Mouse (Mus musculus) kidney, postnatal 25 days (tissue): ENCODE measurements around the gene Elmod2.

Experiments used
- DNase-seq, 2 experiments: peaks; one replicate each; pipeline ENCODE4 v3.0.0; 2021; ENCODE audit warnings: mixed read lengths in 2 of 2

Elmod2 gene

GRCm38 (mm10) chr8:83274470-83274869 is 57.8 kb downstream of the Elmod2 start:
- no peak for DNase-seq

DNA sequence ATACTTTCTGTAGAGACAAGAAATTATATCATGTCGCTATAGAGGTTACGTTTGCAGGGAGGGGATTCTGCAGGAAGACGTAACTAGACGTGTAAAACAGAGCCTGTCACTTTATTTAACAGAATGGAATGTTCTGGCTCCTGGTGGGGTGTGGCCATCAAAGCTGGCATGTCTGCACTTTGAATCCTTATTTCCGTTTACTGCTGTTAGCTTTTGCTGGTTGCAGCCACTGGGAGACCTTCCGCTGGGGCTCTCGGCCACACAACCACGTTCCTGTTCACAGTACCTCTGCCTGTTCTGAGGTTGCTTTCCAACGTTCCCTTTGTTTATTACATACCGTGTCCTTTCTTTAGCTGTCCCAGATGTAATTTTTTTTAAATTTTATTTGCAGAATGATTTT is 59.8 kb downstream of the Elmod2 start:
- DNase-seq, result no peak

DNA sequence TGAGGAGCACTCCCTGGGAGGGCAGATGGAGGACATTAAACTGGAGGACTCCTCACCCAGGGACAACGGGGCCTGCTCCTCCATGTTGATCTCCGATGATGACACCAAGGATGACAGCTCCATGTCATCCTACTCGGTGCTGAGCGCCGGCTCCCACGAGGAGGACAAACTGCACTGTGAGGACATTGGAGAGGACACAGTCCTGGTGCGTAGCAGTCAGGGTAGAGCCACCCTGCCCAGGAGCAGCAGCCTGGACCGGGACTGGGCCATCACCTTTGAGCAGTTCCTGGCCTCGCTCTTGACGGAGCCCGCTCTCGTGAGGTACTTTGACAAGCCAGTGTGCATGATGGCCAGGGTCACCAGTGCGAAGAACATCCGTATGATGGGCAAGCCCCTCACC is 61.1 kb downstream of the Elmod2 start:
- no peak for DNase-seq
